Mouse (Mus musculus) kidney, postnatal 0 days (tissue): ENCODE measurements around the gene Ginm1. TPM values are rescaled to one million over a fixed set of nuclear protein-coding genes. Genes with fewer than 3 reads are reported as not detected.

Experiments used
- ATAC-seq: fragments of 200-750 bp; cut with Nextera tagmentation; replicated peaks from 2 replicates; pipeline ENCODE4 v1.8.0; 2017; ENCODE audit warnings: low read depth, moderate number of reproducible peaks, moderate TSS enrichment, moderate library complexity; ENCODE audit not compliant: low FRiP score
- DNase-seq: peaks from one replicate; pipeline ENCODE4 v3.0.0-alpha.2; 2016; ENCODE audit warnings: low spot score
- H3K27ac ChIP-seq: fragments of 300-500 bp; sonication (generic); 2 replicates; pipeline ENCODE4 v1.5.1; 2014; ENCODE audit warnings: mild to moderate bottlenecking
- H3K27me3 ChIP-seq: fragments of 300-500 bp; sonication (generic); 2 replicates; pipeline ENCODE4 v1.6.1; 2014; ENCODE audit warnings: low read length, mixed read lengths; ENCODE audit not compliant: insufficient read depth
- H3K36me3 ChIP-seq: fragments of 300-500 bp; sonication (generic); 2 replicates; pipeline ENCODE4 v1.6.1; 2014; ENCODE audit warnings: low read length, mixed read lengths; ENCODE audit not compliant: insufficient read depth
- H3K4me1 ChIP-seq: fragments of 300-500 bp; sonication (generic); replicated peaks from 2 replicates; pipeline ENCODE4 v1.6.1; 2014; ENCODE audit warnings: antibody characterized with exemption, low read length, mixed read lengths; ENCODE audit not compliant: insufficient read depth
- H3K4me2 ChIP-seq: fragments of 300-500 bp; sonication (generic); 2 replicates; pipeline ENCODE4 v1.6.1; 2014; ENCODE audit warnings: mild to moderate bottlenecking, low read length, moderate library complexity, mixed read lengths
- H3K4me3 ChIP-seq: fragments of 300-500 bp; sonication (generic); replicated peaks from 2 replicates; pipeline ENCODE4 v1.5.1; 2014; ENCODE audit warnings: low read depth, low read length
- H3K9ac ChIP-seq: fragments of 300-500 bp; sonication (generic); 2 replicates; pipeline ENCODE4 v1.6.1; 2014; ENCODE audit warnings: low read depth, low read length
- H3K9me3 ChIP-seq: fragments of 300-500 bp; sonication (generic); replicated peaks from 2 replicates; pipeline ENCODE4 v1.6.1; 2016; ENCODE audit warnings: low read length, inconsistent platforms, mixed read lengths
- CTCF ChIP-seq: IDR thresholded peaks from 2 replicates; pipeline ENCODE4 v1.5.1; 2016; ENCODE audit warnings: antibody characterized with exemption, low read depth, mild to moderate bottlenecking, moderate library complexity
- WGBS: fragments of 180-500 bp; shearing (Covaris S2); extraction: QIAGEN DNeasy Blood & Tissue Kit; methylation state at CpG from one replicate; pipeline ENCODE4 v1.1.7; 2014; 5-methylcytosine and 5-hydroxymethylcytosine counted together
- polyA plus RNA-seq: library from polyadenylated mRNA; unstranded; fragments of >200 nt; fragmentation: Nextera tagmentation; extraction: Ambion mirVana; gene quantifications from 2 replicates; pipeline ENCODE4 v1.2.1, GENCODE M21; 2015

Gene Ginm1
- polyA plus RNA-seq, 1 experiment from 2014 or later = 158 TPM

DNA sequence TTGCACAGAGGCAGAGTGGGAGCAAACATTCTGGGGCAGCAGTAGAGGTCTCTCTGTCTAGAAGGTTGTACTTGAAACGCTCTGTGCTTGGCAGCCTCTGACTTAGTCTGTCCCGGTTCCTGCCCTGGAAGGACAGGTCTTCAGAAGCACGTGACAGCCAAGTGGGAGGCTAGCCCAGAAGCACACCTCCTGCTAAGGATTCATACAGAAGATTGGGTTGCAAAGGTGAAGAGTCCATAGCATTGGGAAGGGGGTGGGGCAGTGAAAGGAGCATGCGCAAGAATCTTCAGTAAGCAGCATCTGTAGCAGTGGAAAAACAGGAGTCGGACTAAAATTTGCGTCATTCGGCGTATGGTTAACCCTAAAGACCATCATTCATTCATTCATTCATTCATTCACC is 45.4 kb upstream of the Ginm1 start:
- Histone ChIP-seq H3K9ac (no peak overlapping the region), H3K27me3 (no peaks in the 10 kb centered on the region), H3K4me1 (no peaks in the 10 kb centered on the region), H3K4me3 (no peak overlapping the region), H3K4me2 (no peak overlapping the region), H3K9me3 (no peaks in the 10 kb centered on the region), H3K36me3 (no peaks in the 10 kb centered on the region), H3K27ac (no peak overlapping the region)
- no peak for DNase-seq
- WGBS = 87% methylated on average over 8 of the region's 8 CpGs
- TF ChIP-seq CTCF = no peak
- no peak for ATAC-seq

DNA sequence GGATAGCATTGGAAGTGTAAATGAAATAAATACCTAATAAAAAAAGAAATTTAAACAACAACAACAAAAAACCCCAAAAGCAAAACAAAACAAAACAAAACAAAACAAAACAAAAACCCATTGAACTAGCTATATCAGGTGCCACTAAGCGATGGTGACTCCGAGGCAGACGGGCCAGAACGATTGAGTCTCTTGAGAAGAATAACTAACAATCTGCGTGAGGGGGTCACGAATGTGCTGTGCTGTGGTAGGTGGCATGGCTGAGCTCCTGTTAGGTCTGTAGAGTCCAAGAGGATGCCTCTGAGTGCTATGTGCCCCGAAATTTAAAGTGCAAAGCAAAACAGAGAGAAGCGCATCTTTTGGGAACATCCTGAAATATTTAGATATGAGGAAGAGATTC is 44.8 kb upstream of the Ginm1 start:
- no peak overlapping the region for H3K4me2 ChIP-seq
- H3K27me3 ChIP-seq = no peaks in the 10 kb centered on the region
- no peak overlapping the region for H3K27ac ChIP-seq
- no peaks in the 10 kb centered on the region for H3K36me3 ChIP-seq
- H3K9me3 ChIP-seq = no peaks in the 10 kb centered on the region
- WGBS = 93% methylated on average over 8 of the region's 8 CpGs
- no peak for TF ChIP-seq CTCF
- H3K4me1 ChIP-seq = peaks cover under 1% of the 10 kb centered on the region; the same call in 1 of the 2 replicates
- H3K9ac ChIP-seq = no peak overlapping the region
- no peak overlapping the region for H3K4me3 ChIP-seq
- ATAC-seq = no peak
- DNase-seq = no peak

DNA sequence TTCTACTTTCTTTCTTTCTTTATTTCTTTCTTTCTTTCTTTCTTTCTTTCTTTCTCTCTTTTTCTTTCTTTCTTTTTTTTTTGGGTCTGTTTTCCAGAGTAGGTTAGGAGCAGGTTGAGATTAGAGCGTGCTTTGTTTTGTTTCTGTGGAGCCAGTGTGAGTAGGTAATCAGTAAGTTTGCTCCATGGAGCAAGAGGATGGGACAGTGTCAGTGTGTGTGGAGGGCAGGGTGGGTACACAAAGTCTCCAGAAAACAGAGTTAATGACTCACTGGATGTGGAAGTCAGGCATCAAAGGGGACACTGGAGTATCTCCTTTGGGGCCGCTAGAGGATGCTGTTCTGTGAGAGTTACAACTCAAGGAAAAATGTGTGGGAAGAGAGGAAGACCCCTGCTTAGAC is 44.3 kb upstream of the Ginm1 start:
- H3K9me3 ChIP-seq = no peaks in the 10 kb centered on the region
- WGBS = 72% methylated on average over 2 of the region's 2 CpGs
- no peak overlapping the region for H3K27ac ChIP-seq
- no peak overlapping the region for H3K9ac ChIP-seq
- no peaks in the 10 kb centered on the region for H3K36me3 ChIP-seq
- ATAC-seq = no peak
- no peak for DNase-seq
- H3K4me2 ChIP-seq = no peak overlapping the region
- H3K4me1 ChIP-seq = peaks cover 6% of the 10 kb centered on the region; the same call in 1 of the 2 replicates
- H3K27me3 ChIP-seq = no peaks in the 10 kb centered on the region
- no peak overlapping the region for H3K4me3 ChIP-seq
- TF ChIP-seq CTCF = peak; percentile 8; the same call in 1 of the 2 replicates

DNA sequence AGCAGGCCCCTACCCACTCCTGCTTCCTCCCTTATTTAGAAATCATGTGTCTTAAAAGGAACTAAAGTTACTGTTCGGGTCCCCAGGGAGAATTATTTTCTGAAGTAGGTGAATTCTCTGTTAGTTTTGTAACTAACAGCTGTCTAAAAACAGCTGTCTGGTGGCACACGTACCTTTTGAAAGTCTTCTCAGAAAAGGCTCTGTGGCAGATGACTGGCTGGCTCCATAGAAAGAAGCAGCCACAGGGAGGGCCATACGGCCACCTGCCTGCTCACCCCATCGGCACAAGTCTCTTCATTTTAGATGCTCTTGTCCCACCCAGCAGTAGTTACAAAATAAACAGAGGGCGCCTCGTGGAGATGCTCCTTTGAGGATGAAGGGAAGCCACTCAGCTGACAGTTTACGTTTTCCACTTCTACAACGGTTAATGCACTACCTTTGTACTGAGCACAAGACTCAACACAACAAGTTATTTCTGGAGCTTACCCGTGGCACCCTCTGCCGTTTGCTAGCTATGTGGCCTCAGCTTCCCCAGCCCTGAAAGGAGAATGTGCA is 42.1 kb upstream of the Ginm1 start:
- Histone ChIP-seq H3K4me1 (peaks cover 6% of the 10 kb centered on the region; the same call in 1 of the 2 replicates), H3K36me3 (no peaks in the 10 kb centered on the region), H3K27ac (no peak overlapping the region), H3K27me3 (no peaks in the 10 kb centered on the region), H3K4me3 (no peak overlapping the region), H3K9ac (no peak overlapping the region), H3K9me3 (no peaks in the 10 kb centered on the region), H3K4me2 (no peak overlapping the region)
- WGBS = 68% methylated on average over 10 of the region's 10 CpGs
- TF ChIP-seq CTCF = no peak
- DNase-seq (no peak), ATAC-seq (no peak)

DNA sequence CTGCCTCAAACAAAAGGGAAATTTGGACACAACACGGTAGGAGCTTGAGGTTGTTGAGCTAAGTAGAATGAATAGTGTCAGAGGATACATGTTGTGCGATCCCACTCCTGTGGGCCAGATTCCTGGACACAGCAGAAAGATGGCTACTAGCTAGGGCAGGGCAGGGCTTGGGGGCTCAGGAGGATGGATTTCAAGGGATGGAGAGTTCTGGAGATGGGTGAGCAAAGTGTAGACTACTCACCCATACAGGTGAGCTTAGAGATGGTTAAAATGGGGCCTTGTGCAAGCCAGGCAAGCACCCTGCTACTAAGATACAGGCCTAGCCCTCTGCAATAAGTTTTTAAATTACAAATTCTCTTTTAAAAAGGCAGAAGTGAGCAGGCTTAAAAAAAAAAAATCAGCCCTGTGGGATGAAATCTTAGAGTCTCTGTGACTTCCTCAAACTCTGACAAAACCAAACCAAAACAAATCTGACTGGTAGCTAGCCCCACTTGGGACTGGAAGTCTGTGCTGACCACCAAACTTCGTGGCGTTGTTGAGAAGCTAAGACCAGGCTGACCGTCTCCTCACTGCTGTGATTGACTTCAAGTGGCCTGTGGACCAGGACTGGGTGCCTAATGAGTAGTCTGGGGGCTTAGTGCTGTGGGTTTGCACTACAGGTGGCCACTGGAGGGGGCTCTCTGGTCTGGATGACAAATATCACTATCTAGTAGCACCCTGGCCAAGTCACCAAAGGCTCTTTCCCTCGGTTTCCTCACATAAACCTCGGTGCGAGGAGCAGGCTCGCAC is 40.9 kb upstream of the Ginm1 start:
- ATAC-seq (no peak), DNase-seq (no peak)
- TF ChIP-seq CTCF = no peak
- peaks cover 6% of the 10 kb centered on the region; the same call in 1 of the 2 replicates for H3K4me1 ChIP-seq
- H3K36me3 ChIP-seq = no peaks in the 10 kb centered on the region
- H3K4me2 ChIP-seq = no peak overlapping the region
- WGBS = 85% methylated on average over 9 of the region's 9 CpGs
- H3K9me3 ChIP-seq = no peaks in the 10 kb centered on the region
- H3K9ac ChIP-seq = no peak overlapping the region
- H3K27me3 ChIP-seq = no peaks in the 10 kb centered on the region
- no peak overlapping the region for H3K27ac ChIP-seq
- H3K4me3 ChIP-seq = no peak overlapping the region

DNA sequence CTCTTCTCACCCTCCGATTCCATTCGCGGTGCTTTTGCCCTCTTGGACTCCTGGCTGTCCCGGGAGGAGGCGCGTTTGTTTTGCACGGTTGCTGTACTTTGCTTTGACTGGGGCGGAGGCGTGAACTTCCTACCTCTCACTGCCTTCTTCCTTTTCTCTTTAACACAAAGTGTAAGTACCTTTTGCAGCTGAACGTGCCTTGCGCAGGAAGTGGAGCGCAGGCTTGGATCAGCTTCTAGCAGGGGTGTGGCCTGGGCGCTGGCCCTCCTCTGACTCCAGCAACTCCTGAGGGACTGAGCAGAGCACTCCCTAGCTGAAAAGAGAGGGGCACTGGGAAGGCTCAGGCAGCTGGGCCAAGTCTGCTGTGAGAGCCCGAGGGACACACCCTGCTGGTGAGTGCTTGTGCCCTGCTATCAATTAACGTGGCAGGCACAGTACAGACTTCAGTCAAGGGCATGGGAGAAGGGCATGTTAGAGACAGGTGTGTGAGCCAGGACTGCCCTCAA is 39.6 kb upstream of the Ginm1 start, which contains the start of gene Zc3h12d:
Gene Zc3h12d (plus strand): TSS at position 300 of the 506 bp plus-strand sequence.
- Histone ChIP-seq H3K4me3 (peak within 1 kb of the TSS; percentile 23), H3K4me1 (peaks cover 6% of the 10 kb centered on the region; the same call in 1 of the 2 replicates), H3K9ac (0 out of 2 replicates have a peak within 1 kb of the TSS, but pooled peaks have one; percentile 5), H3K9me3 (no peaks in the 10 kb centered on the region), H3K36me3 (no peaks in the 10 kb centered on the region), H3K4me2 (peak within 1 kb of the TSS; percentile 60), H3K27ac (0 out of 2 replicates have a peak within 1 kb of the TSS, but pooled peaks have one; percentile 16), H3K27me3 (no peaks in the 10 kb centered on the region)
- under 1% methylated on average over 15 of the region's 15 CpGs for WGBS
- TF ChIP-seq CTCF = no peak
- peak; percentile 54 for DNase-seq
- ATAC-seq = peak; percentile 82
